Mouse (Mus musculus) stomach, embryonic 14.5 days (tissue): ENCODE measurements around the gene Tff3. TPM values are rescaled to one million over a fixed set of nuclear protein-coding genes. Genes with fewer than 3 reads are reported as not detected.

Experiments used
- ATAC-seq: fragments of 200-750 bp; cut with Nextera tagmentation; 2 replicates; pipeline ENCODE4 v1.8.0; 2017; ENCODE audit warnings: low read depth, moderate TSS enrichment; ENCODE audit not compliant: insufficient number of reproducible peaks, insufficient read depth, low FRiP score
- H3K27ac ChIP-seq: fragments of 300-500 bp; sonication (generic); 2 replicates; pipeline ENCODE4 v1.5.1; 2014; ENCODE audit warnings: mild to moderate bottlenecking, low read length, moderate library complexity, mixed read lengths
- H3K27me3 ChIP-seq: fragments of 300-500 bp; sonication (generic); 2 replicates; pipeline ENCODE4 v1.6.1; 2014; ENCODE audit warnings: low read length, control low read depth, mixed read lengths; ENCODE audit not compliant: control insufficient read depth, insufficient read depth
- H3K36me3 ChIP-seq: fragments of 300-500 bp; sonication (generic); 2 replicates; pipeline ENCODE4 v1.6.1; 2014; ENCODE audit warnings: mild to moderate bottlenecking, control low read depth, low read length, moderate library complexity, mixed read lengths; ENCODE audit not compliant: control insufficient read depth, insufficient read depth
- H3K4me1 ChIP-seq: fragments of 300-500 bp; sonication (generic); 2 replicates; pipeline ENCODE4 v1.6.1; 2014; ENCODE audit warnings: low read length, control low read depth, mixed read lengths; ENCODE audit not compliant: control insufficient read depth, insufficient read depth
- H3K4me2 ChIP-seq: fragments of 300-500 bp; sonication (generic); replicated peaks from 2 replicates; pipeline ENCODE4 v1.6.1; 2014; ENCODE audit warnings: low read depth, low read length, control low read depth
- H3K4me3 ChIP-seq: fragments of 300-500 bp; sonication (generic); 2 replicates; pipeline ENCODE4 v1.5.1; 2014; ENCODE audit warnings: low read depth, low read length, control low read depth
- H3K9ac ChIP-seq: fragments of 300-500 bp; sonication (generic); replicated peaks from 2 replicates; pipeline ENCODE4 v1.6.1; 2014; ENCODE audit warnings: low read depth, mild to moderate bottlenecking, control low read depth, low read length, moderate library complexity, mixed read lengths
- H3K9me3 ChIP-seq: fragments of 300-500 bp; sonication (generic); 2 replicates; pipeline ENCODE4 v1.6.1; 2016; ENCODE audit warnings: low read depth, low read length, control low read depth; ENCODE audit not compliant: control insufficient read depth
- WGBS: fragments of 180-500 bp; shearing (Covaris S2); extraction: QIAGEN DNeasy Blood & Tissue Kit; methylation state at CpG from one replicate; pipeline ENCODE4 v1.1.7; 2014; 5-methylcytosine and 5-hydroxymethylcytosine counted together
- polyA plus RNA-seq: library from polyadenylated mRNA; unstranded; fragments of >200 nt; fragmentation: Nextera tagmentation; extraction: Ambion mirVana; gene quantifications from 2 replicates; pipeline ENCODE4 v1.2.1, GENCODE M21; 2014

Gene Tff3
- polyA plus RNA-seq, 1 experiment from 2014 or later = 21.9 TPM

- Histone ChIP-seq H3K9ac (no peak overlapping the region), H3K27me3 (no peaks in the 10 kb centered on the region), H3K27ac (no peak overlapping the region), H3K4me2 (no peak overlapping the region), H3K4me3 (no peak overlapping the region), H3K36me3 (no peaks in the 10 kb centered on the region), H3K4me1 (no peaks in the 10 kb centered on the region), H3K9me3 (no peaks in the 10 kb centered on the region)
- 42% methylated on average over 6 of the region's 6 CpGs for WGBS
- ATAC-seq = no peak
Measured at GRCm38 (mm10) chr17:31116063-31116462, 13.4 kb downstream of the Tff3 start.

- Histone ChIP-seq H3K36me3 (no peaks in the 10 kb centered on the region), H3K4me1 (no peaks in the 10 kb centered on the region), H3K27me3 (no peaks in the 10 kb centered on the region), H3K4me2 (no peak overlapping the region), H3K27ac (no peak overlapping the region), H3K9me3 (no peaks in the 10 kb centered on the region), H3K9ac (no peak overlapping the region), H3K4me3 (no peak overlapping the region)
- ATAC-seq = no peak
- WGBS = 62% methylated on average over 9 of the region's 9 CpGs
Measured at GRCm38 (mm10) chr17:31113191-31113856, 16.1 kb downstream of the Tff3 start.

- Histone ChIP-seq H3K4me1 (no peaks in the 10 kb centered on the region), H3K9ac (no peak overlapping the region), H3K9me3 (no peaks in the 10 kb centered on the region), H3K4me3 (no peak overlapping the region), H3K27ac (no peak overlapping the region), H3K36me3 (no peaks in the 10 kb centered on the region), H3K27me3 (no peaks in the 10 kb centered on the region), H3K4me2 (no peak overlapping the region)
- WGBS = 91% methylated on average over 15 of the region's 15 CpGs
- ATAC-seq = no peak
Measured at GRCm38 (mm10) chr17:31108388-31108787, 21.1 kb downstream of the Tff3 start.

GRCm38 (mm10) chr17:31103823-31104222 lies 25.6 kb downstream of the Tff3 start:
- Histone ChIP-seq H3K4me2 (no peak overlapping the region), H3K9ac (no peak overlapping the region), H3K9me3 (no peaks in the 10 kb centered on the region), H3K36me3 (no peaks in the 10 kb centered on the region), H3K4me3 (no peak overlapping the region), H3K27ac (no peak overlapping the region), H3K4me1 (no peaks in the 10 kb centered on the region), H3K27me3 (no peaks in the 10 kb centered on the region)
- 89% methylated on average over 8 of the region's 8 CpGs for WGBS
- no peak for ATAC-seq

GRCm38 (mm10) chr17:31103007-31103570 lies 26.4 kb downstream of the Tff3 start:
- Histone ChIP-seq H3K27me3 (no peaks in the 10 kb centered on the region), H3K9ac (no peak overlapping the region), H3K4me3 (no peak overlapping the region), H3K36me3 (no peaks in the 10 kb centered on the region), H3K4me1 (no peaks in the 10 kb centered on the region), H3K27ac (no peak overlapping the region), H3K4me2 (no peak overlapping the region), H3K9me3 (no peaks in the 10 kb centered on the region)
- no peak for ATAC-seq
- 89% methylated on average over 8 of the region's 8 CpGs for WGBS

- Histone ChIP-seq H3K9ac (no peak overlapping the region), H3K9me3 (no peaks in the 10 kb centered on the region), H3K4me3 (no peak overlapping the region), H3K27ac (no peak overlapping the region), H3K36me3 (no peaks in the 10 kb centered on the region), H3K4me1 (no peaks in the 10 kb centered on the region), H3K4me2 (no peak overlapping the region), H3K27me3 (no peaks in the 10 kb centered on the region)
- WGBS = 70% methylated on average over 5 of the region's 5 CpGs
- no peak for ATAC-seq
Measured at GRCm38 (mm10) chr17:31098788-31099187, 30.7 kb downstream of the Tff3 start.

GRCm38 (mm10) chr17:31096893-31097292 lies 32.6 kb downstream of the Tff3 start:
- Histone ChIP-seq H3K9me3 (no peaks in the 10 kb centered on the region), H3K9ac (no peak overlapping the region), H3K4me2 (no peak overlapping the region), H3K4me3 (no peak overlapping the region), H3K27me3 (no peaks in the 10 kb centered on the region), H3K27ac (no peak overlapping the region), H3K4me1 (no peaks in the 10 kb centered on the region), H3K36me3 (no peaks in the 10 kb centered on the region)
- no peak for ATAC-seq
- 96% methylated on average over 2 of the region's 2 CpGs for WGBS

GRCm38 (mm10) chr17:31095570-31095969 lies 33.9 kb downstream of the Tff3 start:
- no peaks in the 10 kb centered on the region for H3K36me3 ChIP-seq
- H3K4me1 ChIP-seq = no peaks in the 10 kb centered on the region
- no peak overlapping the region for H3K9ac ChIP-seq
- H3K4me3 ChIP-seq = no peak overlapping the region
- no peak for ATAC-seq
- no peaks in the 10 kb centered on the region for H3K27me3 ChIP-seq
- H3K9me3 ChIP-seq = no peaks in the 10 kb centered on the region
- H3K27ac ChIP-seq = no peak overlapping the region
- no peak overlapping the region for H3K4me2 ChIP-seq
- WGBS = 77% methylated on average over 7 of the region's 7 CpGs

GRCm38 (mm10) chr17:31094781-31095180 lies 34.7 kb downstream of the Tff3 start:
- H3K36me3 ChIP-seq = no peaks in the 10 kb centered on the region
- no peak overlapping the region for H3K9ac ChIP-seq
- no peak overlapping the region for H3K27ac ChIP-seq
- no peaks in the 10 kb centered on the region for H3K27me3 ChIP-seq
- no peak overlapping the region for H3K4me3 ChIP-seq
- 65% methylated on average over 5 of the region's 5 CpGs for WGBS
- 0 out of 2 replicates have a peak, but pooled peaks cover 1% of the 10 kb centered on the region for H3K4me1 ChIP-seq
- H3K4me2 ChIP-seq = no peak overlapping the region
- H3K9me3 ChIP-seq = no peaks in the 10 kb centered on the region
- ATAC-seq = no peak
